Mouse (Mus musculus): ENCODE data around the gene Taf8. TPM values are rescaled to one million over a fixed set of nuclear protein-coding genes. Genes with fewer than 3 reads are reported as not detected.
A peak's percentile ranks its signal among the peaks of the same experiment; 100 is the strongest.

The Taf8 gene
- polyA plus RNA-seq, 1 experiment: 32.2 TPM

DNA sequence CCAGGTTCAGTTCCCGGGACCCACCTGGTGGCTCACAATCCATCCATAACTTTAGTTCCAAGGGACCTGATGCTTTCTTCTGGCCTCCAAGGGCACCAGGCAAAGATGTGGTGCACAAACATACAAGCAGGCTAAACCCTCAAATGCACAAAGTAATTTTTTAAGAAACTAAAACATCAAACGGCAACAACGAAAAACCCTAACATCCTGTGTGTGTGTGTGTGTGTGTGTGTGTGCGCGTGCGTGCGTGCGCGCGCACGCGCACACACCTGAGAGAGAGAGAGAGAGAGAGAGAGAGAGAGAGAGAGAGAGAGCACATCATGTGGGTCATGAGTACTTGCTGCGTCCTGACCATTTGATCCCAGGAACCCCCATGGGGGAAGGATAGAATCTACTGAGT lies 31.6 kb upstream of the Taf8 start:
- H3K4me1 ChIP-seq (ENCODE audit: control insufficient read depth, insufficient read depth, low read length): peaks cover 3% of the 10 kb centered on the region
- no peak overlapping the region for H3K4me3 ChIP-seq (replicated peaks; ENCODE audit: extremely low read depth, low read depth, low read length)
- WGBS: 91% methylated on average over 13 of the region's 13 CpGs
- no peak for TF ChIP-seq POLR2A (IDR thresholded peaks at IDR 0.05; ENCODE audit: borderline replicate concordance, extremely low read depth, low read depth, low read length)
- no peak for TF ChIP-seq CTCF (IDR thresholded peaks at IDR 0.05; ENCODE audit: insufficient read depth, low read length)
- no peak for DNase-seq

DNA sequence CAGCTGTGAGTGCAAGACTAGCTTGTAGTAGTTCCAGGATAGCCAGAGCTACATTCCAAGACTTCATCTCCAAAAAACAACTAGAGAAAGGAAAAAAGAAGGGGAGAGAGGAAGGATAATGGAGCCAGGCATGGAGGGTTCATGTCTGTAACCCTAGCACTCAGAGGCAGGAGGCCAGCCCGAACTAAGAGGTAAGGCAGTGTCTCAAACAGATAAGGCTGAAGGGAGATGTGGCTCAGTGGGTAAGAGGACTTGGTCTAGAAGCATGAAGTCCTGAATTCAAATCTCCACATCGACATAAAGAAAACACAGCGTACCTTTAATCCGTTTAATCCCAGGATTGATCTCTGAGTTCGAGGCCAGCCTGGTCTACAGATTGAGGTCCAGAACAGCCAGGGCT lies 30.3 kb upstream of the Taf8 start:
- Histone ChIP-seq H3K4me3 (replicated peaks; ENCODE audit: extremely low read depth, low read depth, low read length) (no peak overlapping the region), H3K4me1 (ENCODE audit: control insufficient read depth, insufficient read depth, low read length) (peaks cover 3% of the 10 kb centered on the region)
- TF ChIP-seq POLR2A (IDR thresholded peaks at IDR 0.05; ENCODE audit: borderline replicate concordance, extremely low read depth, low read depth, low read length) (no peak), CTCF (IDR thresholded peaks at IDR 0.05; ENCODE audit: insufficient read depth, low read length) (no peak)
- 93% methylated on average over 5 of the region's 5 CpGs for WGBS
- DNase-seq: no peak

DNA sequence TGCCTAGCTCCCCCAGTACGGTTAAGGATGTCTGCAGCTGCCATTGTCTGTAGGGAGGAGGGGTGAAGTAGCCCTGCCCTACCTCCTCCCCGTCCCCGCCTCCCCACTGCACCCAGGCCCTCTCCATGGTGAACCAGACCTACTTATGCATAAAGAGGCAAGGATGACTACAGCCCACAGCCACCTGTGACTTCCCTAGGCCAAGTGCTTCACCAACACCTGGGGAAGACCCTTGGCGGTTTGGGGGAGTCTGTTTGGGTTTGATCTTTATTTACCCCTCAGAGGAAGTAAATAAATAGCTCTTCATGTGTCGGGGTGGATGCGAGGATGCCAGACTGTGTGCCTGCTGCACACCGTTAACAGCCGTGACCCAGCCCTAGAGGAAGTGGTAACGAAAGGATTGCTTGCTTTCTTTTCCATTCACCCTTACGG lies 29.3 kb upstream of the Taf8 start:
- DNase-seq: no peak
- TF ChIP-seq POLR2A (IDR thresholded peaks at IDR 0.05; ENCODE audit: borderline replicate concordance, extremely low read depth, low read depth, low read length): no peak
- no peak for TF ChIP-seq CTCF (IDR thresholded peaks at IDR 0.05; ENCODE audit: insufficient read depth, low read length)
- Histone ChIP-seq H3K4me1 (ENCODE audit: control insufficient read depth, insufficient read depth, low read length) (peaks cover 5% of the 10 kb centered on the region), H3K4me3 (replicated peaks; ENCODE audit: extremely low read depth, low read depth, low read length) (no peak overlapping the region)
- WGBS: 51% methylated on average over 10 of the region's 10 CpGs

DNA sequence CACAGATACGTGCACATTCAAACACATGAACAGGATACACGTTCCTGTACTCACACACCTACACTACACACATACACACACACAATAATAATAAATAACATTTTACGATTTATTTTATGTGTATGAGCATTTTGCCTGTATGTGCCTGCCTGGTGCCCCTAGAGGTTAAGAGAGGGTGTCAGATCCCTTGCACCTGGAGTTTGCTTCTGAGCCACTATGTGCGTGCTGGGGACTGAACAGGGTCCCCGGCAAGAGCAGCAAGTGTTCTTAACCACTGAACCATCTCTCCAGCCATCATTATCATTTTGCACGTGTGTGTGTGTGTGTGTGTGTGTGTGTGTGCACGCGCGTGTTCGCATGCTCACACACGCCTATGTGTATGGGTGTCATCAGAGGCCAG lies 27.5 kb upstream of the Taf8 start:
- Histone ChIP-seq H3K4me1 (ENCODE audit: control insufficient read depth, insufficient read depth, low read length) (peaks cover 5% of the 10 kb centered on the region), H3K4me3 (replicated peaks; ENCODE audit: extremely low read depth, low read depth, low read length) (no peak overlapping the region)
- 86% methylated on average over 11 of the region's 11 CpGs for WGBS
- no peak for DNase-seq
- TF ChIP-seq CTCF (IDR thresholded peaks at IDR 0.05; ENCODE audit: insufficient read depth, low read length) (no peak), POLR2A (IDR thresholded peaks at IDR 0.05; ENCODE audit: borderline replicate concordance, extremely low read depth, low read depth, low read length) (no peak)

DNA sequence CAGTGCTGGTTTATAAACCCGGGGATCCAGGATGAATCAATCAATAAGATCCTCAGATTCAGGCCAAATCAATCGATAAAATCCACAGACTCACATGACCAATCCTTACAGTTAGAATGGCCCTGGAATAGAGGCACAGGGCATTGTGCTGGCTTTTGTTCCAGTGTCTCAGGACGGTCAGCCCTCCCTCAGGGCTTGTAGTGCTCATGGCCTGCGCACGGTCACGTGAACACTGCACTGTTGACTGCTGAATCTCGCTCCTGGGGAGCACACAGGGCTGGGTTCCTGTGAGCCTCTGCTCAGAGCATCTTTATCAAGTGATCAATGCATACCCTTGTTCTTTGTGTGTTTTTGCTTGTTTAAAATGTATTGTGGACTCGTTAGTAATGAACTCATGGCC lies 26.8 kb upstream of the Taf8 start:
- 74% methylated on average over 8 of the region's 8 CpGs for WGBS
- H3K4me1 ChIP-seq (ENCODE audit: control insufficient read depth, insufficient read depth, low read length): peaks cover 5% of the 10 kb centered on the region
- no peak for DNase-seq
- no peak overlapping the region for H3K4me3 ChIP-seq (replicated peaks; ENCODE audit: extremely low read depth, low read depth, low read length)
- no peak for TF ChIP-seq POLR2A (IDR thresholded peaks at IDR 0.05; ENCODE audit: borderline replicate concordance, extremely low read depth, low read depth, low read length)
- no peak for TF ChIP-seq CTCF (IDR thresholded peaks at IDR 0.05; ENCODE audit: insufficient read depth, low read length)

DNA sequence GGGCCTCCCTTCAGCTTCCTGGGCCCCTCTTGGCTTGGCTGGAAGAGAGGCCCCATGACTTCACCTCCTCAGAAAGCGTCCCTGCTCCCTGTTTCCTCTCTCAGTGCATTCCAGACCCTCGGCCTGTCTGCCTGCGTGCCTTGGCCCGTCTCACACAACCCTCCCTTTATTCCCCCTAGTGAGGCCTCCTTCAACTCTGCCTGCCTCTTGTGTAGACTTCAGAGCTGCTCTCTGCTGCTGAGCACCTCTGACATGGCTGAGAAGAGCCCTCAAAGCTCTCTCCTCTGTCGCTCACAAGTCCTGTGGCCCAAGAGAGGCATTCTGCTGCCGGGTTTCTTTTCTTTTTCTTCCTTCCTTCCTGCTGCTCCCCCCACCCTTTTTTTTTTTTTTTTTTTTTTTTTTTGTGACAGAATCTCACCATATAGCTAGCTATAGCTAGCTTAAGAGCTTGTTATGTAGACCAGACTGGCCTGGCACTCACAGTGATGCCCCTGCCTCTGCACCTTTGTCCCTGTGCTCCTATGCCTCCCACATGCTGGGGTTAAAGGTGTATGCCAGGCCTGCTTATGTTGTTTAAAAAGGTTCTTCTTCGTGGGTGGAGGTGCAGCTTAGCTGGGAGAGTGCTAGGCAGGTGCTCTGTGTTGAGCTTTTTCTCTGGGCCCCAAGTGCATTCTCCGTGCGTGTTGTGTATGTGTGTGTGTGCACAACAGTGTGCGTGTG lies 25.6 kb upstream of the Taf8 start:
- DNase-seq: peak; percentile 49
- TF ChIP-seq POLR2A (IDR thresholded peaks at IDR 0.05; ENCODE audit: borderline replicate concordance, extremely low read depth, low read depth, low read length) (no peak), CTCF (IDR thresholded peaks at IDR 0.05; ENCODE audit: insufficient read depth, low read length) (no peak)

DNA sequence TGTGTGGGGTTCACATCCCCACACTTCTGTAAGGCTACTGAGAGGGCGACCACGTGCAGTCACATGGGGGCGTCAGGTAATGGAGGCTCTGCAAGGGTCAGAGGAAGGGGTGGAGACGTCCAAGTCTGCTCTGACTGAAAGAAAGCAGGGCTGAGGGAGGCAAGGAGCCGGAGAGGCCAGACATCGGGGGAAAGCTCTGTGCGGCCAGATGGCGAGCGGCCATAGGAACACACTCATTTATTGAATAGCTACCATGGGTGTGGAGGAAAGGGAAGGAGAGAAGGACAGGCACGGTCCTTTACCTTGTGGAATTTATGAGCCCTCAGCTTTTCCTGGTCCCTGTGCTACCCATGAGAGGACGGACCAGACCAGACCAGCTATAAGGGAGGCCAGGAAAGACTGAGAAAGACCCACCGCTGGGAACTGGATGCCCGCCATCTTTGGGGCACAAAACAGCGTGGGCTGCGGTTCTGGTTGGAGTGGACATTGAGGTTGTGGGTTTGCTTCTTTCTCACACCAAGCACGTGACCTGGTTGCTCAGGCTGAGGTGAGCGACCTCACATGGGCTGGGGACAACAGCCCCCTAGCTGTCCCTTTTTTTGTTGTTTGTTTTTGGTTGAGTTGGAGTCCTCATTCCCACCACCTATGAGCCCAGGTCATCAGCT lies 24.9 kb upstream of the Taf8 start:
- Histone ChIP-seq H3K4me3 (replicated peaks; ENCODE audit: extremely low read depth, low read depth, low read length) (no peak overlapping the region), H3K4me1 (ENCODE audit: control insufficient read depth, insufficient read depth, low read length) (peaks cover 21% of the 10 kb centered on the region)
- no peak for DNase-seq
- 57% methylated on average over 17 of the region's 17 CpGs for WGBS
- TF ChIP-seq CTCF (IDR thresholded peaks at IDR 0.05; ENCODE audit: insufficient read depth, low read length) (no peak), POLR2A (IDR thresholded peaks at IDR 0.05; ENCODE audit: borderline replicate concordance, extremely low read depth, low read depth, low read length) (no peak)

More for the DNA sequence above, 25.6 kb upstream of the Taf8 start:
- peaks cover 13% of the 10 kb centered on the region for H3K4me1 ChIP-seq (ENCODE audit: control insufficient read depth, insufficient read depth, low read length)
- WGBS: 31% methylated on average over 10 of the region's 10 CpGs
- no peak overlapping the region for H3K4me3 ChIP-seq (replicated peaks; ENCODE audit: extremely low read depth, low read depth, low read length)

DNA sequence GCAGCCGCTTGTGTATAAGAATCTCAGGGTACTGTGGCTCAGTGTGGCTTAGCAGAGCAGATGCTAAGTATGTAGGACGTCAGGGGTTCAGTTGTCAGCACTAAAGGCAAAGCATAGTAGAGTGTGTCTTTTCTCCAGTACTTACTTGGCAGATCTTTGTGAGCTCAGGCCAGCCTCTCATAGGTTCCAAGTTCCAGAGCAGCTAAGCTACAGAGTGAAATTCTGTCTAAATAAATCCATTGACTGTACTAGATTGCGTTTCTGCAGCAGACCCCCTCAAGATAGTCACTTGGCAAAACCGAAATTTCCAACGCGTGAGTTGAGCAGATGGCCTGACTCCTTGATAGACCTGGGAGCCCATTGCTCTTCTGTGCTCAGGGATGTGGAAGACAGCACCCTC lies 22.9 kb upstream of the Taf8 start:
- no peak for DNase-seq
- Histone ChIP-seq H3K4me1 (ENCODE audit: control insufficient read depth, insufficient read depth, low read length) (peaks cover 27% of the 10 kb centered on the region), H3K4me3 (replicated peaks; ENCODE audit: extremely low read depth, low read depth, low read length) (no peak overlapping the region)
- WGBS: 71% methylated on average over 6 of the region's 6 CpGs
- TF ChIP-seq CTCF (IDR thresholded peaks at IDR 0.05; ENCODE audit: insufficient read depth, low read length): no peak
- TF ChIP-seq POLR2A (IDR thresholded peaks at IDR 0.05; ENCODE audit: borderline replicate concordance, extremely low read depth, low read depth, low read length): no peak

DNA sequence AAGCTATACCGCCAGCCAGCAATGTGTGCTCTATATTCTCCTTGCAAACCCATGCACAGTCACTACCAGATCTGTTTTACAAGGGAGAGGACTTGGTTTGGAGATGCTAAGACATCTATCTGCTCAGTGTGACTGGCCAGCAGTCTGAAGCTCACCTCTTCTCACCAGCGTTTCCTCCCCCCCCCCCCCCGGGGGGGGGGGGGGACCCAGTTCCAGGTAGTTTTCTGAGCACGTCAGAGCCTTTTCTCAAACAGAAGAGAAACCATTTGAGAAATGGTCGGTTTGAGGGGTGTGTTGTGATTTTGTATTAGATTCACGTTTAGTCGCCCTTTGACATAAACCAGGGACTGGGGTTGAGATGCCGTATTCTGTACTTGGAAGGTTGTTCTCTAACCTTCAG lies 22.0 kb upstream of the Taf8 start:
- peaks cover 26% of the 10 kb centered on the region for H3K4me1 ChIP-seq (ENCODE audit: control insufficient read depth, insufficient read depth, low read length)
- DNase-seq: no peak
- no peak overlapping the region for H3K4me3 ChIP-seq (replicated peaks; ENCODE audit: extremely low read depth, low read depth, low read length)
- no peak for TF ChIP-seq CTCF (IDR thresholded peaks at IDR 0.05; ENCODE audit: insufficient read depth, low read length)
- TF ChIP-seq POLR2A (IDR thresholded peaks at IDR 0.05; ENCODE audit: borderline replicate concordance, extremely low read depth, low read depth, low read length): no peak
- WGBS: 63% methylated on average over 8 of the region's 8 CpGs

DNA sequence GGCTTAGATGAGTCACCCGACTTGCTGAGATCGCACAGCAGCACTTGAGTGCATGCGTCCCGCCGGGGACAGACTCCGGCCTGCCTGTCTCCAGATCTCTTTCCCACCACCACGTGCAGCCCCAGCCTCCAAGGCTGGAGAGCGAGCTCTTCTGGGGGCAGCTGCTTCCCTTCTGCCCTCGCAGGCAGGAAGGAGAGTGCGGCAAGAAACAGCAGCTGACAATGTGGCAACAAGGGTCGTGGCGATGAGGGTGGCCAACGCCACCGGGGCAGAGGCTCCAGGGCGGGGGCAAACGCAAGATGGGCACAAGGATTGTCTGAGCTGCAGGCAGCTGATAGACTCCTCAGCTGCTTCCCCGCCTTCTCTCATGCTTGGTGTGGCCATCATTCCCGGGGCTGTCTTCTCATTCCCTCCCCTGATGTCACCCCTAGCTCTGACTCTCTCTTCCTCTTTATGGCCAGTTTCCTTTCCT lies 21.2 kb upstream of the Taf8 start:
- Histone ChIP-seq H3K4me3 (replicated peaks; ENCODE audit: extremely low read depth, low read depth, low read length) (no peak overlapping the region), H3K4me1 (ENCODE audit: control insufficient read depth, insufficient read depth, low read length) (peaks cover 26% of the 10 kb centered on the region)
- no peak for DNase-seq
- TF ChIP-seq POLR2A (IDR thresholded peaks at IDR 0.05; ENCODE audit: borderline replicate concordance, extremely low read depth, low read depth, low read length) (no peak), CTCF (IDR thresholded peaks at IDR 0.05; ENCODE audit: insufficient read depth, low read length) (no peak)
- WGBS: 20% methylated on average over 18 of the region's 18 CpGs
